Mouse (Mus musculus) stomach, postnatal 0 days (tissue): ENCODE measurements around the gene Vgll4.

Source experiments
- CTCF ChIP-seq: IDR thresholded peaks from 2 replicates; pipeline ENCODE4 v1.5.1; 2016; ENCODE audit warnings: antibody characterized with exemption, low read depth, mild to moderate bottlenecking, moderate library complexity
- EP300 ChIP-seq: optimal IDR thresholded peaks from 2 replicates; pipeline ENCODE3; 2016; ENCODE audit warnings: antibody characterized with exemption

DNA sequence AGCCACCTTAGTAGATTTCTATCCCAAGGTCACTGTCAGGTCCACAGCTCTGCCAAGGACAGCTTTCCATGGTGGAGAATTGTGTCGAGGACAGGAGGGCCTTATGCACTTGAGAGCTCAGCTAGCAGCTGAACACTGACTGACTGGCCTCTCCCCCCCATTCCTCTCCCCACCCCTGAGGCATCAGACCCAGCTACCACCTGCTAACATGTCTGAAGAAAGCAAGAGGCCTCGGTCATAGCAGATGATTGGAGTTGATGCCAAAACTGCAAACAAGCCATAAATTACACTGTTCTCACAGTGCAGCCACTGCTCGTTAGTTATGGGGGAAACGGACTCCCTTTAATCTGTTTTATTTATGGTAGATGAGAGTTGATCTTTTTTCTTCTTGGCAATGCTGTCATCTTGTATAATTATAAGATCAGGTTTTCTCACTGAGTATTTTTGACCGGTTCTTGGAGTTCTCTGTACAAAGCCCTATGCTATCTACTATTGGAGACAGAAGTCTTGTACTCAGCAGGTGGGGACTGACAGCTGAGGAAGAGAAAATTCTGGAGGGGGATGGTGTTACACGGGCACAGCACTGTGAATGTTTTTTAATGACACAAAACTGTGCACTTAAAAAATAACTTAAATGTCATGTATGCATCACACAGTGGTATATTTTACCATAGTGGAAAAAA lies 155.5 kb downstream of the Vgll4 start:
- no peak for TF ChIP-seq EP300
- TF ChIP-seq CTCF, result no peak
